Mouse (Mus musculus): ENCODE data around the gene Nanp.

Nanp gene

DNA sequence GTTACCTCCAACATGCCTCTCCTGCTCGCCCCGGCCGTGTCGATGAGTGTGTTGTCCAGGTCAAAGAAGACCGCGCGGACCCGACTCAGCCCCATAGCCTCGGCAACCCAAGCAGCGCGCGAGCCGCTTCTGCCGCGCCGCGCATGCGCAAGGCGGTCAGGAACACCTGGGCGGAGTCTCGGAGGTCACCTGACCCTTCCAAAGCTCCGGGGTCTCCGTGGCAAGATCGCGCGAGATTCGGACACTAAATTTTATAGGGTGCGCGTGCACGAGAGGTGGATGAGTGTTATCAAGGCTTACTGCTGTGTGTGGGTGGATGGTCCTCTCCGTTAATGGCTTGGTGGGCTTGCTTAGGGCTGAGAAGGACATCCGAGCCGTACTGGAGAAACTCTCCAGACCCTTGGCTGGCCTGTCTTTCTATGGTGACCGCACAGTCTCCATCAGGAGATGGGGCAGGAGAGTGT lies at the start of gene Nanp, which contains the start of gene Ninl:
Gene Nanp (minus strand): TSS at position 167 of the 464 bp plus-strand sequence.
Gene Ninl (minus strand): TSS at position 151 of the 464 bp plus-strand sequence.
- 1% methylated on average over 34 of the region's 34 CpGs for WGBS

DNA sequence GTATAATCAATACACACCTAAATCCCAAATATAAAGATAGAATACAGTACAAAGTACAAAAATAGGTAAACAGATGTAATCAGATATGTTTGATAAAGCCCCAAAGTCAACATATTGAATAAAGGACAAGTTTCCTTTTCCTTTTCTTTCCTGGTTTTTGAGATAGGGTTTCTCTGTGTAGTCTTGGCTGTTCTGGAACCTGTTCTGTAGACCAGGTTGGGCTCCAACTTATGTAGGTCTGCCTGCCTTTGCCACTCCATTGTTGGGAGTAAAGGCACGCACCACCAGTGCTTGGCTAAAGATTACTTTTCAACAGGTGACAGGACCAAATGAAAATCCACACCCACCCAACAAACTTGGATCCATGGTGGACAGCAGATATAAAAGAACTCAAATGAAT lies 17.4 kb upstream of the Nanp start:
- 89% methylated on average over 1 of the region's 1 CpGs for WGBS

DNA sequence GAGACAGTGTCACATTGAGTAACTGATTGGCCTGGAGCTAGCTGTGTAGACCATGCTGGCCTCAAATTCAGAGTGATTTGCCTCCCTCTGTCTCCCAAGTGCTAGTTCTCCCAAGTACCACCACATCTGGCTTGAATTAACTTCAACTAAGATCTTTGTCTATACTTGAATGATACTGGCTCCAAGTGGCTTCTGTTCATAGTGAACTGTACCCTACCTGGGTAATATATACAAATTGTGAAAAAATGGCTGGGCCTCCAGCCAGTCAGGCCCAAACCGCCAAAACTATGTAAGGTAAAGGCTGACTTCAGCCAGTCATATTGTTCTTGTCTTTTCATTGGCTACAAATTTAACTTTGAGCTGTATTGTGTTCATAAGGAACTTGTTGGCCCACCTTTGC lies 1.2 kb upstream of the Nanp start:
- 98% methylated on average over 1 of the region's 1 CpGs for WGBS

DNA sequence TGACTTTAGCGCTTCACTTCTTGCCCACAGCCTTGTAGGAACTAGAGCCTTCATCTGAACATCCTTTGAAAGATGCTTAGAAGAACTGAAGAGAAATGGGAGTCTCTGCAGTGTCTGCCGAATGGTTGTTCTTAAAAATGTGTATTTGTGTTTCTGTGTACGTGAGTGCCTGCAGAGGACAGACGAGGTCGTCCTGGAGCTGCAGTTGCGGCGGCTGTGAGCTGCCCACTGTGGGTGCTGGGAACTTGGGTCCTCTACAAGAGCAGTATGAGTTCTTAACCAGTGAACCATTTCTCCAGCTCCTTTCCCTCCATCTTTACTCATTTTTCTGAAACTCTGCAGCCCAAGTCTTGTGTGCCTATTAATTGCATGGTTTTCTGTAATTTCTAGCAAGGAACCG lies 528 bp upstream of the Nanp start:
- 22% methylated on average over 8 of the region's 8 CpGs for WGBS

DNA sequence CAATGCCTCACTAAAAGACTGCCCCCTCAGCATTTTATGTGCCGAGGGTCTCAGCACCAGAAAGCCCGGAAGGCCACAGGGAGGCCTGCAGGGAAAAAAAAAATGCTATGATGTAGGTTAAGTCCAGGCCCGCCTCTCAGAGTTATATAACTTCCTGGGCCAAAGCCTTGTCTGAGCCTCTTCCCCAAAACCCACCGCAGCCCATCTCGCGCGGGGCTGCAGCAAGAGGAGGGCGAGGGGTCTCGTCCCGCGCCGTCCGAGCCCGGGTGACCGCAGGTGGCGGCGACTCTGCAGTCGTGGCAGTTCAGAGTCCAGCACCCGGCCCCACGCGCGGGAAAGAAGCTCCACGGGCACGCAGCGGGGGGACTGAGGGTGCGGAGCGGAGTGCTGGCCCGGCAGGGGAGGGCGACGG lies 381 bp downstream of the Nanp start:
- under 1% methylated on average over 30 of the region's 30 CpGs for WGBS

DNA sequence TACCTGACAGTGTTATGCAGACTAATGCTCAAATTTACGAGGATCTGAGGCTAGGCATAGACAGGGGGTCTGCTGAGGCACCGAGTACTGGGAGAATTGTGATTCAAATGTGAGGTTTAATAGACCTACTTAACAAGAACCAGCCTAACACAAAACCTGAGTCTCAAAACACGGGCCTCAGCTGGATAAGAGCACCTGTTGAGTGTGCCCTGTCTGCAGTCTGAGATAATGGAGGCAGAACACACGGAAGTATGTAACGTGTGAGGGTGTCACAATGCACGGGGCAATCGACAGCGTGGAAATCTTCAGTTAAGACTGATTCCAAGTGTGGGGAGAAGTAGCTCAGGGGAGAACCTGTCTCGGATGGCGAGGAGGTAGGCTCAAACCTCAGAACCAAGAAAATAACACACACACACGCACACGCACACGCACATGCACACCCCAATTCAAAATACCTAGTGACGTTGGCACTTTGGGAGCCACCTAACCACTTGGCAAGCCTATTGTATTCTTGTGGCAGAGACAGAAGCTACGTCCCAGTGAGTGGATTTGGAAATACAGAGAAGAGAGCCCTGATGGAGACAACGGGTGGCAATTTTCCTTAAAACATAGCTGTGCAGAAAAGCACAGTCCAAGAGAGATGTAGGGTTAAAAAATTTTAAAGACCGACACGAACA lies 1.2 kb downstream of the Nanp start:
- 37% methylated on average over 18 of the region's 18 CpGs for WGBS

DNA sequence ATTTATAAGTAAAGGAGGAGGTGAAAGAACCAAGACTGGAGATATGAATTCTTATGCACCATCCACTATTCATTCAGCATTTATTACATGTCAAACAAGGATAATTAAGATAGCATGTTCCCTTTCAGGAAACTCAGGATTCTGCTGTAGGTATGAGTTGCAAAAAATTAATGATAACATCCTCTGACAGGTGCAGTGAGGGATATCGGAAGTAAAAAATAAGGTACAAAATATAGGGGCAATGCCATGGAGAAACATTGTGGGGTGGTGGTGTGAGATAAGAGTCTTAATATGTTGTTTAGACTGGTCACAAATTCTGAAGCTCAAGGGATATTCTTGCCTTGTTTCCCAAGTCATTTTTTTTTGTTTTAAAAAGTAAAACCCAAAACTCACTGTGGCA lies 1.9 kb downstream of the Nanp start:
- 96% methylated on average over 1 of the region's 1 CpGs for WGBS

DNA sequence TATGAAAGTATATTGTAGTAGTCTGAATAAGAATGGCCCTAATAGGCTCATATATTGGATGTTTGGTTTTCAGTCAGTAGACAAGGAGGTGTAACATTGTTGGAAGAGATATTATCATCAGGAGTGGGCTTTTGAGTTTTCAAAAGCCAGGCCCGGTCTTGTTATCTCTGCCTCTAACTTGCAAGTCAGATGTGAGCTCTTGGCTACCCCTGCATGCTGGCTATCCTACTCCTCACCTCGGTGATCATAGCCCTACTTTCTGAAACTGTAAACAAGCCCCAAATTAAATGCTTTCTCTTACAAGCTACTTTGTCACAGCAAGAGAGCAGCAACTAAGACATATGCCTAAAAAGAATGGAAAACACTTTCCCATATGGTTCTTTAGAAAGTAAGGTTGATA lies 2.5 kb downstream of the Nanp start:
- 88% methylated on average over 2 of the region's 2 CpGs for WGBS

DNA sequence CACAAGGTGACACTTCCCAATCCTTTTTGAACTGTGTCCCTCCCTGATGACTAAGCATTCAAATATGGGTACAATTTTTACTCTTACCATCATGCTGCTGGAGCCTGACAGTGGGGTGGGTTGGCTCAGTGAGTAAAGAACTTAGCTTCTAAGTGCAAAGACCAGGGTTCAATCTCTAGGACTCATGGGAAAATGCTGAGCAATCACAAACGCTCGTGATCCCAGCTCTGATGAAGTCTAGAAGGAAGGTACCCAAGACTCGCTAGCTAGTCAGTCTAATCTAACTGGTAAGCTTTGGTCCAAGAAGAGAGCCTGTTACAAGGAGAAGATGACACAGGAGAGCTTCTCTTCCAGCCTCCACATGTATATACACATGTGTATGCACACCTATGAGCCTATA lies 4.8 kb downstream of the Nanp start:
- WGBS = 91% methylated on average over 3 of the region's 3 CpGs

DNA sequence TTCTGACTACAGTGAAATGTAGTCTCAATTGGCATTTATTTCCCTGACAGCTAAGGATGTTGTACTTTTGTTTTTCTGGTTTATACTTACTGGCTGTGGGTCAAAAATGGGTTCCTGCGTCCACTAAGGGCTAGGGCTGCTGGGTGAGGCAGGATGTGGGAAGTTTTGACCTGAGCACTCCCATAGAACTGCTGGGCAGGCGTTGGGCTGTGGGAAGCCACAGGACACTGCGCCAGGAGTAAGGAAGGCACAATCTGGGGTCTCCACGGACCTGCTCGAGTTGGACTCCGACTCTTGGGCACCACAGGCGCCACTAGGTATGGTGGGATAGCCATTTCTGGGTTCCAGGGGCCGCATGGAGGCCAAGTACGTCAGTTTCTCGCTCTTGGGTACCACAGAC lies 18.0 kb downstream of the Nanp start:
- 93% methylated on average over 10 of the region's 10 CpGs for WGBS

DNA sequence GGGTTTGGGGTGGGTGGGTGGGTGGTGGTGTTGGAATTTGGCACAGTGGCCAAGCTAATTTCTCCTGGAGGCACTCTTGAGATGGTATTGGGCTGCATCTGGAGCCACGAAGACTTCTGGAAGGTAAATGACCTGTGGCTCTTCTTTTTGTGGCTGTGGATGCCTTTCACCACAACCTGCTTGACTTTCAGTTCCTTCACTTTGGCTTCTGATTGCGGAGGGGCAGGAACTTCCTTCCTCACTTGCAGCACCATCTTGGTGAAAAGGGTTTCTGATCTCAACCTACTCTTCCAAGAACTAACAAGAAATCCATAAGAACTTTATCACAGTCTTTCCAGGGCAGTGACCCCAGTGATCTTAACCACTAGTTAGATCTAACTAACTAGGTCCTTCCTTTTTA lies 23.9 kb downstream of the Nanp start:
- WGBS = 74% methylated on average over 2 of the region's 2 CpGs

DNA sequence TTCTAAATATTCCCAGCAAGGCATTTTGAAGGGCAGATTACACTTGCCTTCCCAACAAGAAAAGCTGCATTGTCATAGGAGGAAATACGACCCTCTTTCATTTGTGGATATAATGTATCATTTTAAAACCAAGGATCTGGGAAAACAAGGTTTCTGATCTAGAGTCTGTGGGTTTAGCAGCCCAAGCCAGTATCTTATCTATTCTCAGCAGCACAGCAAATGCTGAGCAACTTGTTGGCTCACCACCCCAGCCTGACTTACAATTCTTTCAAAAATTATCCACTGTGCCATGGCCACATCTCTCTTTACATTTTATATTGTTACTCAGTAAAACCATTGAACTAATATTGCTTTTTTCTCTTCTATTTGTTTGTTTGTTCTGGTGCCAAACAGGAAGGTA lies 27.9 kb downstream of the Nanp start:
- WGBS = 57% methylated on average over 1 of the region's 1 CpGs

DNA sequence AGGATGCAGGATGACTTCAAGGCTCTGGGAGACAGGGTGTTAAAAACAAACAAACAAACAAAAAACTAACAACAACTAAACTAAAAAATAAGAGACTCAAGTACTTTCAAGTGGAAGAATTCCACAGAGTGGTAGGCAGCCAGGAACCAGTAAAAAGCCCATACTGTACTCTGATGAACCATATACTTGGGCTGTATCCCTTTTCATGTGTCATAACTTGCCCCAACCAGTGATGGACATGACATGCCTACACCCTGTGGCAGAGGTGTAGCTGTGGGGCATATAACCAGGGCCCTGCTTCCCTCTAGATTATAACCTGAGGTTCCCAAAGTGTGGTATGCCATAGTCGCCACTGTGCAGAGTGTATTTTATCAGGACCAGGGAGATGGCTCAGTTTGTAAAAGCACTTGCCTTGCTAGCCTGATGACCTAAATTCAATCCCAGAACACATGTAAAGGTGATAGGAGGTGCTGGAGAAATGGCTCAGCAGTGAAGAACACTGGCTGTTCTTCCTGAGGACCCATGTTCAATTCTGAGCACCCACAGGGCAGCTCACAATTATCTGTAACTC lies 29.6 kb downstream of the Nanp start:
- 74% methylated on average over 1 of the region's 1 CpGs for WGBS

DNA sequence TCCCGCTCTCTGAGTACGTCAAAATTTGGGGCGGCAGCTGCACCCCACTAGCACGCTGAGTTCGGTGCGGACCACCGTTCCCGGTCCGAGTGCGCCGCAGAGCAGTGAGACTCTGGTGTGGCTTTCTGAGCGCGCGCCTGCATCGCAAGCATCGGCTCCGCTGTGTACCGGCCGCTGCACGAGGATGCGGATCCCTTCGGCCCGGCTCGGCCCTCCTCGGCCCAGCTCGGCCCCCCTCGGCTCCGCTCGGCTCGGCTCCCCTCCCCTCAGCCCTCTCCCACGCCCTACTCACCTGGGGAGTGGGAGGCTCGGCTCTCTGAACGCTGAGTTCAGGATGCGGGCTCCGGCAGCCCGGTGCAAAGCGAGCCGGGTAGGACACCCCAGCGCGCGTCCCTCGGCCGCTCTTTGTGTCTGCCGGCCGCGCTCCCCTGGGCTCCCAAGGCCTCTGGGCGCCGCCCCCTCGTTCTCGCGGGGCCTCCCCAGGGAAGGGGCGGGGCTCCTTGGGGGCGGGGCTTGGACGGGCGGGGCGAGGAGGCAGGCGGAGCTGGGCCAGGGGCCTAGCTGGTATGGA lies 30.2 kb downstream of the Nanp start:
- under 1% methylated on average over 54 of the region's 57 CpGs for WGBS

DNA sequence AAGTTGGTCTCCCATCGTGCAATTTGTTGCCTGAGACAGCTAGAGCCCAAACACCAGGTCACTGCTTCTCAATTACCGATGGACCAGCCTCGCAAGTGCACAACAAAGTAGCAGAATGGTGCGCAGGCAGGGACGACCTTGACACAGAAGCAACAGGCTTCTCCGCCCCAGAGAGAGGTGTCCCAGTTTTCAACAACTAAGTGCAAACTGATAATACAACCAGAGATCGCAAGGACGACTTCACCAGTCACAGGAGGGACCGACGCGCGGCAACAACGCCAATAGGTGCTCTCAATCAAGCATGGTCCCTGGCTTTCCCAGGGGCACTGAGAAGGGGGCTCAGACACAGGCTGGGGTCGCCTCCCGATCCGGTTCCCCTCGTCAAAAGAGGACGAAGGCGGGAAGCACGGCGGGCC lies 30.7 kb downstream of the Nanp start:
- 1% methylated on average over 21 of the region's 21 CpGs for WGBS

DNA sequence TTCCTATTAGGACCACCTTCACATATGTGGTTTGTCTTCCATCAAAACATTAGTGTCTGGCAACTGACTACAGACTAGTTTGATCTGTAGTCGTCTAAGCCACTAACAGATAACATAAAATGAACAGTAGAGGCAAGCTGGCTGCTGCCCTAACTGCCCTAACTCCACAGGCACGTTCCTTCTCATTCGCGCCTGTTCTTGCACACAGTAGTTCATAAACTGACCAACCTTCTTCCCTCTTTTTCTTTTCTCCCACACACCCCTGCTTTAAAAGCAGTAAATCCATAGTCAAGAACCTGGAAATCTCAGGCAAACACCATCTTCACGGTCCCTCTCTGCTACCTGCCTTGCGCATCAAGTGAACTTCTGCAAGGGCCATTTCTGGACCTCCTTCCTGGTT lies 31.2 kb downstream of the Nanp start:
- WGBS = 56% methylated on average over 6 of the region's 6 CpGs

DNA sequence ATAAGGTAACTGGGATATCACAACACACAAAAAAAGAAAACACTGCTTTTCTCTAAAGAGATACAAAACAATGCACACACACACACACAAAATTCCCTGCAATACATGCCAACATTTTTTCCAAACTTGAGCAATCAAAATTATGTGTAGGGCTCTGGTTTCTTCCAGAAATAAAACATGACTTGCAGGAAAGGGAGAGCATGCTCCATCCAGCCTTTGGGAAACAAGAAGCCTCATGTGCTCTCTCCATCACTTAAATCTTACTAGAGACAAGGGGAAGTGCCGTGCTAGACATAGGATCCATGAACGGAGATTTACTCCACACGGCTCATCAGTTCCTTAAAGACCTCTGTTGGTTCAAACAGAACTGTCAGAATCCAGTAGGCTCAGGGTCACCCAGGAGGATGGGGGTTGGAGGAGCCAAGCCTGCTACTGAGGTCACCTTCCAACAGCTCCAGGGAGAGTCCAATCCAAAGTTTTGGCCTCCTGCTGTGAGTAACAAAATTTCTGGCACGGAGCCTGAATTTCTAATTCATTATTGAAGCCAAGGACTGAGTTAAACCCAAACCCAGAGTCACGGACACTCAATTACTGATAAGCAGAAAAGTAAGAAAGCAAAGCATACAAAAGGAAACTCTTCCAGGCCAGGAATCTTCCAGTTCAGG lies 32.8 kb downstream of the Nanp start:
- 77% methylated on average over 5 of the region's 5 CpGs for WGBS

DNA sequence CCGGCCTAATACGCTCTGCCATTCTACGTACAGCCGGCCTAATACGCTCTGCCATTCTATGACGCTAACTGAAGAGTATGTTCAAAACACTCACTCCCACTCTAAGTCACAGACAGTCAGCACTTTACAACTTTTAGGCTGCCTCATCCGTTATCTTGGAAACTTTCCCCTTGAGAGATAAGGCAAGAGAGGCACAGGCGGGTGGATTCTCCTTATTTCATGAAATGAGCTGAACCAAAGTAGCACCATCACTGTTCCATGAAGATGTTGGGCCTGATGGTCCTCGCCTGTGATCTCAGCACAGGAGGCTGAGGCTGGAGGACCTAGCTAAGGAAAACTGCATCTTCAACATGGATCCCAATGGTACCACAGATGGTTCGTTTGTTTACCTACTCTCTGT lies 34.8 kb downstream of the Nanp start:
- WGBS = 89% methylated on average over 10 of the region's 10 CpGs

DNA sequence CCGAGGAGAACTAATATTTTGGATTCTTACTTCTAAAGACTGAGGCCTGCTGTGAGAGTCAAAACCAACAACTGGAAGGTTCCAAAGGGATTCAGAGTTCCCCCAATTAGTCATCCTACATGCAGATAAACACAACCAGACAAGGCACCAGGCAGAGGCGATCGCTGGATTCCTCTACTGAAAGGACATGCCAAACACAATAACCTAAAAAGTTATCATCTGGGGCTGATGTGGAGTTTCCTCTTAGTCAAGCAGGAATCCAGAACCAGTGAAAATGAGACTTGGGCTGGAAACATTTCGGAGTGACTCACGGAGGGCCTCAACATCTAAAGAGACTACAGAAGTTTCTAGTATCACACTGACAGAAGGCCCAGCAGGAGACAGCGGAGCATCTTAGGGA lies 35.4 kb downstream of the Nanp start:
- WGBS = 79% methylated on average over 6 of the region's 6 CpGs

DNA sequence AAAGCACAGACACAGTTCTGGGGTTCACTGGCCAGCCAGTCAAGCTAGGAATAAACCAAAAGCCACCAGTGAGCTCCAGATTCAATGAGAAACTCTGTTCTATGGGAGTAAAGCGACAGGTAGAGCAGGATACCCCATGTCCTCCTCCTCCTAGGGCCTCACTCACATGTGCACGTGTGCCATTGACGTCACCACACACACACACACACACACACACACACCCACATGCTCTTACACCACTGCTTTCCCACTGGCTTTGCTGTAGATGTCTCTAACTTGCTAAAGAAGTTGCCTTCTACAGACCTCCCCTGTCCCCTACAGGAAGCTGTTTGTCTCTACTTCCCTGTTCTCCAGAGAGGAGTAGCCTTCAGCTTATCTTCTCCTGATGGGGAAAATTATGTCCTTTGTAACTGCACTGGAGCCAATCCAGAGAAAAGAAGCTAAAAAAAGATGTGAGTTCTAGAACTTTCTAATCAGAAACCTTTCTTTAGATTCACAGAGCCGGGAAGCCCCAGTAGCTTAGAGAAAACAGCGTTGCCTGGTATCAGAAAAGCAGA lies 37.5 kb downstream of the Nanp start:
- 44% methylated on average over 5 of the region's 5 CpGs for WGBS

DNA sequence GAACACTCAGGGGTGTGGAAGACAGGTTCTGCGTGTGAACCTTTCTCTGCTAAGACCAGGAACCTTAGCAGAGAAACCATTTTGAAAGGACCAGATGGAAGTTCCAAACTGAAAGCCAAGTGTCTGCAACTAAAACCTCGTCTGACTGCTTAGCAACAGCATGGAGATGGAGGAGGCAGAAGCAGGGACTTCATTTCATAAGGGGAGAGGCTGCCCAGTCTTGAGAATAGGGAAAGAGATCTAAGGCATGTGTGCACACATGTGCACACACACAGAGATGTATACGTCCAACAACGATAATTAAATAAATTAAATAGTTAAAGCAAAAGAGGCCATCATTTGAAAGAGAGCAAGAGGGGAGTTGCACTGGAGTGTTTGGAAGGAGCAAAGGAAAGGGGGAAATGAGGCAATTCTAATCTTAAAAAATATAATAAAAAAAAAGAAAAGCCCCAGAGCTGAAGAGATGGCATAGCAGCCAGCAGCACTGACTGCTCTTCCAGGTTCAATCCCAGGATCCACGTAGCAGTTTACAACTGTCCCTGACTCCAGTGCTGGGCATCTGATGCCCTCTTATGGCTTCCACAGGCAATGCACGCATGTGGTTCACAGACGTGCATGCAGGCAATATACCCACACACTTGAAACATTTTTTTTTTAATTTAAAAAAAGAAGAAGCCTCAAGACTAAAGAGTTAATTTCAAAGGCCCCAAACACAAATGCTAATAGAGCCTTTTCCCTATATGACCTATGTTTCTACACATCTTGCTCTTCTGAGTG lies 38.6 kb downstream of the Nanp start:
- WGBS = 35% methylated on average over 7 of the region's 7 CpGs

DNA sequence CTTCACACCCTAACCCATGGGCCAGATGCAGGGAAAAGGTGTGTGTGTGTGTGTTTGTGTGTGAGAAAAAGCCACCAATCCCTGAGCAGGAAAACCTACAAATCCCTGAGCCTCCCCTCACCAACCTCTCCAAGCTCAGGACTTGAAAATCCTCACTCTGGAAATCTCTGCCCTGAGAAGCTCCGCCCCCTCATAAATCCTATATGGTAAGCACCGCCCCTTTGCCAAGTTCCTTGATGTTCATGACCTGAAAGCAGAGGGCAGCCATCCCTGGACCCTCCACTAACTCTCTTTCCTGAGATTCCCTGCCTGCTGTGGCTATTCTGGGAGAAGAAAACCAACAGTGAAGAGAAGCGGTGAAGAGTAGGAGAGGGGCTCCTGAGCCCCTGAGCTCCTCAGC lies 40.2 kb downstream of the Nanp start:
- WGBS = 73% methylated on average over 3 of the region's 3 CpGs
